Mouse (Mus musculus): ENCODE measurements around the gene Gm49373. TPM values are rescaled to one million over a fixed set of nuclear protein-coding genes. Genes with fewer than 3 reads are reported as not detected.
"Not testable (repeated sequence)": the region's sequence is repeated elsewhere in the genome, so short reads cannot be mapped to it uniquely, and the experiment has no call there.

The Gm49373 gene
- polyA plus RNA-seq, 1 experiment from 2014 or later = 1.2 TPM

GRCm38 (mm10) chr9:21062928-21063327 lies 10.0 kb downstream of the Gm49373 start:
- H3K4me3 ChIP-seq (replicated peaks) = no peak overlapping the region
- no peak overlapping the region for H3K9ac ChIP-seq (replicated peaks)
- peaks cover 52% of the 10 kb centered on the region for H3K36me3 ChIP-seq
- H3K4me1 ChIP-seq (replicated peaks) = no peaks in the 10 kb centered on the region
- no peaks in the 10 kb centered on the region for H3K9me3 ChIP-seq
- no peak overlapping the region for H3K4me2 ChIP-seq (replicated peaks)
- 83% methylated on average over 2 of the region's 2 CpGs for WGBS
- no peak overlapping the region for H3K27ac ChIP-seq
- ATAC-seq = no peak
- no peaks in the 10 kb centered on the region for H3K27me3 ChIP-seq

GRCm38 (mm10) chr9:21051578-21051977 lies 21.3 kb downstream of the Gm49373 start:
- H3K4me2 ChIP-seq (replicated peaks) = no peak overlapping the region
- 66% methylated on average over 10 of the region's 10 CpGs for WGBS
- no peaks in the 10 kb centered on the region for H3K4me1 ChIP-seq (replicated peaks)
- no peak for ATAC-seq
- no peaks in the 10 kb centered on the region for H3K9me3 ChIP-seq
- no peak overlapping the region for H3K9ac ChIP-seq (replicated peaks)
- no peak overlapping the region for H3K4me3 ChIP-seq (replicated peaks)
- H3K36me3 ChIP-seq = no peaks in the 10 kb centered on the region
- 0 out of 2 replicates have a peak, but pooled peaks cover 6% of the 10 kb centered on the region for H3K27me3 ChIP-seq
- H3K27ac ChIP-seq = no peak overlapping the region

GRCm38 (mm10) chr9:21045235-21045634 lies 27.7 kb downstream of the Gm49373 start:
- no peak for ATAC-seq
- no peak overlapping the region for H3K4me3 ChIP-seq (replicated peaks)
- H3K27me3 ChIP-seq = peaks cover 10% of the 10 kb centered on the region
- no peaks in the 10 kb centered on the region for H3K4me1 ChIP-seq (replicated peaks)
- H3K9ac ChIP-seq (replicated peaks) = no peak overlapping the region
- H3K4me2 ChIP-seq (replicated peaks) = no peak overlapping the region
- H3K27ac ChIP-seq = no peak overlapping the region
- WGBS = 83% methylated on average over 3 of the region's 3 CpGs
- no peaks in the 10 kb centered on the region for H3K9me3 ChIP-seq
- H3K36me3 ChIP-seq = no peaks in the 10 kb centered on the region

GRCm38 (mm10) chr9:21044785-21045184 lies 28.1 kb downstream of the Gm49373 start:
- H3K4me2 ChIP-seq (replicated peaks); H3K9me3 ChIP-seq; H3K4me1 ChIP-seq (replicated peaks); H3K9ac ChIP-seq (replicated peaks); H3K4me3 ChIP-seq (replicated peaks); H3K27ac ChIP-seq; H3K36me3 ChIP-seq; ATAC-seq: not testable (repeated sequence)
- WGBS = 63% methylated on average over 1 of the region's 1 CpGs
- peaks cover 14% of the 10 kb centered on the region for H3K27me3 ChIP-seq

- Histone ChIP-seq H3K9ac (replicated peaks) (no peak overlapping the region), H3K4me2 (replicated peaks) (no peak overlapping the region), H3K9me3 (no peaks in the 10 kb centered on the region), H3K4me3 (replicated peaks) (no peak overlapping the region), H3K27me3 (peaks cover 27% of the 10 kb centered on the region), H3K27ac (no peak overlapping the region), H3K4me1 (replicated peaks) (no peaks in the 10 kb centered on the region), H3K36me3 (no peaks in the 10 kb centered on the region)
- ATAC-seq = no peak
- 86% methylated on average over 4 of the region's 4 CpGs for WGBS
These were observed 29.3 kb downstream of the Gm49373 start for GRCm38 (mm10) chr9:21043563-21043962.

GRCm38 (mm10) chr9:21041308-21041707 lies 31.6 kb downstream of the Gm49373 start:
- H3K27me3 ChIP-seq = peaks cover 49% of the 10 kb centered on the region

DNA sequence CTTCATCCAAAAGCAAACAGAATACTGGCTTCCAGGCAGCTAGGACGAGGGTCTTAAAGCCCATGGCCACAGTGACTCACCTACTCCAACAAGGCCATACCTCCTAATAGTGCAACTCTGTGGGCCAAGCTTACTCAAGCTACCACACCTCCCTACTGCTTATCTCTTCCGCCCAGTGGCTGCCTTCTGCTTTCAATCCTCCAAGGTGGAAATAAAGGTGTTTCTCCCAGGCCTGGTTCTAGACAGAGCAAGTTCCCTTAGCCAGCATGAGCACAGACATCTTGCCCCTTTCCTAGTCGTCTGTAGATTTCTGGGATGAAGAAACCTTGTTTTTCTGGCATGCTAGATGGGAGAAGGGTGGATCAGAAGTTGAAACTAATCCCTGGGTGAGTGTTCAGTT lies 33.1 kb downstream of the Gm49373 start:
- Histone ChIP-seq H3K9me3 (no peaks in the 10 kb centered on the region), H3K4me1 (replicated peaks) (peaks cover 23% of the 10 kb centered on the region), H3K27me3 (peaks cover 65% of the 10 kb centered on the region), H3K27ac (no peak overlapping the region), H3K4me3 (replicated peaks) (no peak overlapping the region), H3K4me2 (replicated peaks) (no peak overlapping the region), H3K9ac (replicated peaks) (no peak overlapping the region), H3K36me3 (no peaks in the 10 kb centered on the region)
- 76% methylated on average over 3 of the region's 3 CpGs for WGBS
- no peak for ATAC-seq

More at GRCm38 (mm10) chr9:21041308-21041707, 31.6 kb downstream of the Gm49373 start:
- H3K4me2 ChIP-seq (replicated peaks) = no peak overlapping the region
- no peak overlapping the region for H3K9ac ChIP-seq (replicated peaks)
- no peaks in the 10 kb centered on the region for H3K9me3 ChIP-seq
- H3K36me3 ChIP-seq = no peaks in the 10 kb centered on the region
- H3K4me1 ChIP-seq (replicated peaks) = peaks cover 17% of the 10 kb centered on the region
- 54% methylated on average over 4 of the region's 4 CpGs for WGBS
- no peak overlapping the region for H3K27ac ChIP-seq
- no peak for ATAC-seq
- H3K4me3 ChIP-seq (replicated peaks) = no peak overlapping the region

DNA sequence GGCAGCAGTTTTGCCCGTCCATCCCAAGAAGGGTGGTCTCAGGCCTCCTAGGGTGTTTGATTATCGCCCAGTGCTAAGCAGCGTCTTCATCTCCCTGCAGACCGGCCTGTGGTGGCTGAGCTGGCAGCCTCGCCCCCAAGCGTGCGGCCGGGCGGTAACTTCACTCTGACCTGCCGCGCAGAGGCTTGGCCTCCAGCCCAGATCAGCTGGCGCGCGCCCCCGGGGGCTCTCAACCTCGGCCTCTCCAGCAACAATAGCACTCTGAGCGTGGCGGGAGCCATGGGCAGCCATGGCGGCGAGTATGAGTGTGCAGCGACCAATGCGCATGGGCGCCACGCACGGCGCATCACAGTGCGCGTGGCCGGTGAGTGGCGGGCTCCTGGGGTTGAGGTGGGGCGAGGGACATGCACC lies 35.4 kb downstream of the Gm49373 start:
- Histone ChIP-seq H3K27me3 (peaks cover 84% of the 10 kb centered on the region), H3K36me3 (no peaks in the 10 kb centered on the region), H3K4me2 (replicated peaks) (peak overlapping the region; percentile 51), H3K4me3 (replicated peaks) (peak overlapping the region; percentile 36), H3K4me1 (replicated peaks) (peaks cover 38% of the 10 kb centered on the region), H3K9me3 (no peaks in the 10 kb centered on the region), H3K9ac (replicated peaks) (peak overlapping the region; percentile 47), H3K27ac (no peak overlapping the region)
- ATAC-seq = peak; percentile 64
- 3% methylated on average over 31 of the region's 31 CpGs for WGBS

GRCm38 (mm10) chr9:21036666-21037065 lies 36.2 kb downstream of the Gm49373 start:
- H3K27ac ChIP-seq = no peak overlapping the region
- H3K27me3 ChIP-seq = peaks cover 92% of the 10 kb centered on the region
- WGBS = 3% methylated on average over 22 of the region's 22 CpGs
- H3K36me3 ChIP-seq = no peaks in the 10 kb centered on the region
- ATAC-seq = no peak
- peak overlapping the region; percentile 51 for H3K4me2 ChIP-seq (replicated peaks)
- H3K4me3 ChIP-seq (replicated peaks) = peak overlapping the region; percentile 36
- peaks cover 46% of the 10 kb centered on the region for H3K4me1 ChIP-seq (replicated peaks)
- H3K9ac ChIP-seq (replicated peaks) = peak overlapping the region; percentile 47; the same call in 1 of the 2 replicates
- H3K9me3 ChIP-seq = no peaks in the 10 kb centered on the region

- Histone ChIP-seq H3K27ac (no peak overlapping the region), H3K27me3 (peaks cover 97% of the 10 kb centered on the region), H3K9me3 (no peaks in the 10 kb centered on the region), H3K4me2 (replicated peaks) (peak overlapping the region; percentile 51; the same call in 1 of the 2 replicates), H3K36me3 (no peaks in the 10 kb centered on the region), H3K4me3 (replicated peaks) (0 out of 2 replicates have a peak overlapping the region, but pooled peaks have one; percentile 36), H3K9ac (replicated peaks) (no peak overlapping the region), H3K4me1 (replicated peaks) (peaks cover 51% of the 10 kb centered on the region)
- 6% methylated on average over 20 of the region's 20 CpGs for WGBS
- no peak for ATAC-seq
These were observed 36.7 kb downstream of the Gm49373 start for GRCm38 (mm10) chr9:21036161-21036560.

GRCm38 (mm10) chr9:21035586-21035985 lies 37.3 kb downstream of the Gm49373 start:
- no peaks in the 10 kb centered on the region for H3K9me3 ChIP-seq
- ATAC-seq = no peak
- no peak overlapping the region for H3K4me2 ChIP-seq (replicated peaks)
- no peak overlapping the region for H3K4me3 ChIP-seq (replicated peaks)
- peaks cover 57% of the 10 kb centered on the region for H3K4me1 ChIP-seq (replicated peaks)
- 16% methylated on average over 9 of the region's 9 CpGs for WGBS
- no peak overlapping the region for H3K27ac ChIP-seq
- no peaks in the 10 kb centered on the region for H3K36me3 ChIP-seq
- H3K9ac ChIP-seq (replicated peaks) = no peak overlapping the region
- H3K27me3 ChIP-seq = peaks cover 99% of the 10 kb centered on the region

DNA sequence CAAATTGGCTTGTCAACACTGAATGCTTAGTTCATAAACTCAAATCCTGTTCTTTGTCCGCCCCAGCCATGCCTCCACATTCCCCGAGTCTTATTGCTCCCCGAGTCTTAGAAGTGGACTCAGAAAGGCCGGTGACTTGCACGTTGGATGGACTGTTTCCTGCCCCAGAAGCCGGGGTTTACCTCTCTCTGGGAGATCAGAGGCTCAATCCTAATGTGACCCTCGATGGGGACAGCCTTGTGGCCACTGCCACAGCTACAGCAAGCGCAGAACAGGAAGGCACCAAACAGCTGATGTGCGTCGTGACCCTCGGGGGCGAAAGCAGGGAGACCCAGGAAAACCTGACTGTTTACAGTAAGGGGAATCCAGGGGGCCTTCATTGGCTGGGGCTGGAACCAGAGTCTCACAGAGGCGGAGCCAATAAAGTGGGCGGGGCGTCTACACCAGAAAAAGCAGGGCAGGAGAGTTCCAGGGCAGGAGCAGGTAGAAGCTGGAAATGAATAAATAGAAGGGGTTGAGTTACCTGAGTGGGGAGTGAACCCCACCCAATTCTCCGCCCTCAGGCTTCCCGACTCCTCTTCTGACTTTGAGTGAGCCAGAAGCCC lies 38.3 kb downstream of the Gm49373 start:
- Histone ChIP-seq H3K36me3 (no peaks in the 10 kb centered on the region), H3K9me3 (no peaks in the 10 kb centered on the region), H3K27ac (no peak overlapping the region), H3K9ac (replicated peaks) (no peak overlapping the region), H3K27me3 (peaks cover 99% of the 10 kb centered on the region), H3K4me1 (replicated peaks) (peaks cover 65% of the 10 kb centered on the region), H3K4me3 (replicated peaks) (no peak overlapping the region), H3K4me2 (replicated peaks) (no peak overlapping the region)
- 4% methylated on average over 17 of the region's 17 CpGs for WGBS
- no peak for ATAC-seq

DNA sequence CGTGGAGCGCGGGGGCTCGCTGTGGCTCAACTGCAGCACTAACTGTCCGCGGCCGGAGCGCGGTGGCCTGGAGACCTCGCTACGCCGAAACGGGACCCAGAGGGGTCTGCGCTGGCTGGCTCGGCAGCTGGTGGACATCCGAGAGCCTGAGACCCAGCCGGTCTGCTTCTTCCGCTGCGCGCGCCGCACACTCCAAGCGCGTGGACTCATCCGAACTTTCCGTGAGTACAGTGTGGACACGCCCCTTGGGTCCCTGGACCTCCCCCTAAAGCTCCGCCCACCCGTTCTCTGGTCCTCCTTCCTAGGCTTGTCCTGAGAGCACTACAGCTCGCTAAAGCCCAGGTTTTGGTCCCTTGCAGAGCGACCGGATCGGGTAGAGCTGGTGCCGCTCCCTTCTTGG lies 39.8 kb downstream of the Gm49373 start:
- no peak for ATAC-seq
- peaks cover 70% of the 10 kb centered on the region for H3K4me1 ChIP-seq (replicated peaks)
- WGBS = under 1% methylated on average over 34 of the region's 34 CpGs

More for the DNA sequence above, 39.8 kb downstream of the Gm49373 start:
- no peaks in the 10 kb centered on the region for H3K36me3 ChIP-seq
- H3K9me3 ChIP-seq = no peaks in the 10 kb centered on the region
- H3K4me3 ChIP-seq (replicated peaks) = peak overlapping the region; percentile 51
- peak overlapping the region; percentile 90 for H3K4me2 ChIP-seq (replicated peaks)
- peaks cover 98% of the 10 kb centered on the region for H3K27me3 ChIP-seq
- no peak overlapping the region for H3K27ac ChIP-seq
- peak overlapping the region; percentile 47; the same call in 1 of the 2 replicates for H3K9ac ChIP-seq (replicated peaks)
